Mouse (Mus musculus) frontal cortex, postnatal 10 days (tissue): ENCODE measurements around the gene Prkag3.

ENCODE experiments used
- DNase-seq, 2 experiments: peaks; one replicate each; pipeline ENCODE4 v3.0.0; 2022; ENCODE audit warnings: low spot score in 2 of 2, mixed read lengths in 1 of 2

Gene Prkag3

DNA sequence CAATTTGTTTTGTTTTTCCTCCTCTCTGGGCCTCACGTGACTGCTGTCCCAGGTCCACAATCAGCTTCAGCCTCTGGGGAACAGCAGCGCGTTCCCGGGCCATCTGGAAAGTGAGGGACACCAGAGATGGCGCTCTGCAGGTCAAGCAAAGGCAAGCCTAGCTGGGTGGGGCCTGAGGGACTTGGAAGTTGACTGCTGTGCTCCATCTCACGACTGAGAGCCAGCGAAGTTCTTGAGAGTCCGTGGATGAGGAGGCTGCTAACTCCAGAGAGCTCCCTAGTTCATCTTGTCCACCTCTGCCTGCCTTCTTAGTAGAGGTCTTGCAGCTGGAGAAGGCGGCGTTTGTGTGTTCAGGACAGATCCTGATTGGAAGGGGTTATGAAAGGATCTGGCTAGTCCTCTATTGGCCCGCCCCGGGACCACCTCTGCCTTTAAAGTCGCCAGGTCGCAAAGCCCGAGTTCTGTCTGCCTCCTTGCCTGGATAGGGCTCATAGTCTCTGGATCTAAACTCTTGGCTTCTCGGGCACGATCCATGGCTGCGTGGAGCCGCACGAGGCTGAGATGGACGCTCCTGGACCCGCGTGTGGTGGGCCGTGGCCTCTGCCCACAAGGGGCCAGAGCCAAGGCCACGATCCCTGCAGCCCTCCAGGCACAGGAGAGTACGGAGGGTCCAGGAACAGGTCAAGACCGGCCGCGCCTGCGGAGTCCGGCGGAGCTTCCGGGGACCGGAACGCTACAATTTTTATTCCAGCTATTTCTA lies 35.7 kb downstream of the Prkag3 start, which contains the start of gene Cyp27a1:
Cyp27a1 (plus strand) TSS at position 476 of the 760 bp plus-strand sequence.
- no peak for DNase-seq

DNA sequence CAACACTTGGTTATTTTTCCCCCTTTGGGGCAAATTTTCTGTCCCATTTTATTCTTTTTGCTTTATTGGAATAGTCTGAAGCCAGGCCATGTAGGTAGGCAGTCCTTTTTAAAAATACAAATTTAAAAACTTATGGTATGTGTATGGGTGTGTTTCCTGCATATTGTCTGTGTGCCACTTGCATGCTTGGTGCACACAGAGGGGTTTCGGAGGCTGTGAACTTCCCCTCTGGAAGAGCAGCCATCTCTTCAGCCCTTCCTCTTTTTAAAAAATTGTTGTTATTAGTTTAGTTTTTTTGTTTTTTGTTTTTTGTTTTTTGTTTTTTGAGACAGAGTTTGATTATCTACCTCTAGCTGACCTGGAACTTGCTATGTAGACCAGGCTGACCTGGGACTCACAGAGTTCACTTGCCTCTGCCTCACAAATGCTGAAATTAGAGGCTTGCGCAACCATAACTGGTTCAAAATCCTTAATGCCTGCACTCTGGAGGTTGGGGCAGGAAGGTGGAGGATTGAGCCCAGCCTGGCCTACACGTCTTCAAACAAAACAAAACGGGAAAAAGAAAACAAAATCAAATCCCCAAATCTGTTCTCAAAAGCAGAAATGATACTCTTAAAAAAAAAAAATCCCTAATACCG lies 36.4 kb downstream of the Prkag3 start:
- no peak for DNase-seq

DNA sequence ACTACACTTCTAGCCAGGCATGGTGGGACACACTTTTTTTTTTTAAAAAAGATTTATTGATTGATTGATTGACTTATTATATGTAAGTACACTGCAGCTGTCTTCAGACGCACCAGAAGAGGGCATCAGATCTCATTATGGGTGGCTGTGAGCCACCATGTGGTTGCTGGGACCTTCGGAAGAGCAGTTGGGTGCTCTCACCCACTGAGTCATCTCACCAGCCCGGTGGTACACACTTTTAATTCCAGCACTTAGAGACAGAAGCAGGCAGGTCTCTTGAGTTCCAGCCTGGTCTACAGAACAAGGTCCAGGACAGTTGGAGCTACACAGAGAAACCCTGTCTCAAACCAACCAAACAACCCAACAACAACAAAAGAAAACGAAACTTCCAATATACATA lies 37.0 kb downstream of the Prkag3 start:
- no peak for DNase-seq

DNA sequence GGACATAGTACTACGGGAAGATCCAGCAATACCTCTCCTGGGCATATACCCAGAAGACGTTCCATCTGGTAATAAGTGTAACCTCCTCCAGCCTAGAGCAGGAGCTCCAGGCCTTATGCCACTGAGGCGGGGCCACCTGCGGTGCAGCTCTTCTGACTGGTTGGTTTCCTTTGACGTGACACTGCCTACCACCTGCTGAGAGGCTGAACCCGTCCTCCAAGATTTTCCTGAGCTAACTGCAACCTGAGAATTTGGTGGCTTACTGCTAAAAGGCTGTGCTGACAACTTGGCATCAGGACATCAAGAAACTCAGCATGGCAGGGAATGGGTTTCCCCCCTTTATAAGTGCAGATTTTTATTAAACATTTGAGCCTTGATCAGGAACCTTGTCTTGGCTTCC lies 39.5 kb downstream of the Prkag3 start:
- DNase-seq = no peak

DNA sequence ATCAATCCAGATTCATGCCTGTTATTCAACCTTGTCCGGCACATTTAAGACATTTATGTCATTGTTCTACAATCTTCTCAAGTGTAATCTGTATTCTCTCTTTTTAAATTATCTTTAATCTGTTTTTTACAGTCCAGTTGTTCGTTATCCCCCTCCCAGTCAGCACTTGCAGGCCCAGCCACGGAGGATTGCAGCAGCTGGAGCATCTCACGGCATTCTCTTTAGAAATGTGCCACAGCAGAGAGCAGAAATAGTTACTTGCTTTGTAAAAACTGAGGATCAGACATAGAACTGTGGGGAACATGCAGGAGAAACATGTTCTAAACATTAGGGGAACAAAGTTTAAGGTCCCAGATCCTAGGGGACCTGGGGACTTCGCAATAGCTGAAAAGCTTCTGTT lies 44.0 kb downstream of the Prkag3 start:
- no peak for DNase-seq

DNA sequence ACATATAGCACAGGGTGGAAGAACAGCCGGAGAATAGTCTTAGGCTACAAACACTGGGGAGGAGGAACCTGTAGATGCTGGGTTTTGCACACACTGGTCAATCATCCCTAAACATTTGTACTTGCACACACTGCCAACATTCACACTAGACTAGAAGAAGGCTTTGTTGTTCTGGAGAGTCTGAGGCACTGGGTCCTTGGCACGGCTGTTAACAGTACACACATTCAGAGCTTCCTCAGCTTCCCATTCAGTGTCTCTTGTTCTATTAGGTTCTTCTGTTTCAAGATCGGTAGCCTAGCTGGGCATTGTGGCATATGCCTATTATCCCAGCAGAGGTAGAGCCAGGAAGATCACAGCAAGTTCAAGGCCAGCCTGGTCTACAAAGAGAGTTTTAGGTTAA lies 44.9 kb downstream of the Prkag3 start:
- DNase-seq = no peak

DNA sequence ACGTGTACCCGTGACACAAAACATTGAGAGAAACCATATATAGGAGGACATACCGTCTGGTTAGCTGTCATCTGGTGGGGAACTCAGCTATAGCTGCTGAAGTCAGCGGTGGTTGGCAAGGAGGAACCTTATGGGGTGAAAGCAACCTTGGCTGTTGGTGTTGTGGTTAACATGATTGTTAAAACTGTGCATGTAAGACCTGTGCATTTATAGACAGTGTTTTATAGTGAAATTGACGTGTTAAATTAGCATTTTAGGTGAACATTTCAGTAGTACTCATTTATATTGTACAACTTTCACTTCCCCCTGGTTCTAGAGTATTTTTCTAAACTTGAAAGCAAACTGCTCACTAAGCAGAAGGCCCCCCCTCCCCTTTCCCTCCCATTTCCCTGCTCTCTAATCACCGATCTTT lies 46.9 kb downstream of the Prkag3 start:
- DNase-seq = no peak

DNA sequence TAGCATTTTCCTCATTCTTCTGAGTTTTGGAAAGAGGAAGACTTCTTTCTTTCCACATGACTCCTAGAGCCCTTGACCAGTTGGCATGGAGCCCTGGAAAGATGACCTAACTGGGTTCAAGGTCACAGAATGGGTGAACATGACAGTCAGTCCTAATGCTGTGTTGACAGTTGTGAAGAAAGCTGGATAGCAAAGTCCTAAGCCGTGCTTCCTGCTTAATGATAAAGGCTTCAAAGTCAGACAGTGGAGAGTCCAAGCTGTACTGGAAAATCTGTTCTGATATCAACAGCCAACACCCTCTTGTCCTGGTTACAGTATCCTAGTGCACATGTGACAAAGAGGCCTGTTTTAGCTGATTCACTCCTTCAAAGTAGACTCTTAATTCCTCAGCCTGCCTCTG lies 50.2 kb downstream of the Prkag3 start:
- no peak for DNase-seq

DNA sequence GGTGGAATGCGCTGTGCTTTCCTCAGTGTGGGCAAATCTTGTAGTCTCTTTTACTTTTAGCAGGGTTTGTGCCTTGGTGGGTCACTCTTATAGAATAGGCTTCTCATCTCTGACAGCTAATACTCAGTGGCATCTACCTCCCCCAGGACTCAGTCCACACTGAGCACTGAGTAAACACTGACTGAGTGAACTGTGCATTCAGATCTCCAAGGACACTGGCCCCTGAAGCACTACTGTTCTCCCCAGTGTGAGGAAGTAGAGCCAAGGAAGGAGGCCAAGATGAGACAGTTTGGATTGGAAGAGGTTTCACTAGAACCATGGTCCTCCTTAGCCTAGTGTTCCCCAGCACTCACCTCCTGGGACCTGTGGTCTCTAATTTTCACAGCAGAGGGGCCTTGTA lies 50.7 kb downstream of the Prkag3 start:
- no peak for DNase-seq

DNA sequence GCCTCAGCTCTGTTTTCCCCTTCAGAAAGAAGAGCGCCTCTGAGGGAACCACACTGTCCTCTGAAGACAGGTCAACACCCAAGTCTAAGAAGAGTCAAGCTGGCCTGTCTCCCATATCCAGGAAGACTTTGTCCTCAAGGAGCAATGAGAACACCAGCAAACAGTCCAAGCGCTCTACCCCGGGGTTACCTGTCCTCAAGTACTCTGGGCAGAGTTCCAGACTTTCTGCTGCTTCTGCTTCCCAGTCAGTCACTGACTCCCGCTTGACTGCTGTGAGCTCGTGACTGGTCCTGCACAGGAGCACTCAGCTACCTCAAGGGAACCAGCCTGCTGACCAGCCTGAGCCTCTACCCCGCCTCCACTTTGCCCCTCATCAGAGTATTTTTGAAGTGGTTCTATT lies 51.6 kb downstream of the Prkag3 start:
- no peak for DNase-seq

DNA sequence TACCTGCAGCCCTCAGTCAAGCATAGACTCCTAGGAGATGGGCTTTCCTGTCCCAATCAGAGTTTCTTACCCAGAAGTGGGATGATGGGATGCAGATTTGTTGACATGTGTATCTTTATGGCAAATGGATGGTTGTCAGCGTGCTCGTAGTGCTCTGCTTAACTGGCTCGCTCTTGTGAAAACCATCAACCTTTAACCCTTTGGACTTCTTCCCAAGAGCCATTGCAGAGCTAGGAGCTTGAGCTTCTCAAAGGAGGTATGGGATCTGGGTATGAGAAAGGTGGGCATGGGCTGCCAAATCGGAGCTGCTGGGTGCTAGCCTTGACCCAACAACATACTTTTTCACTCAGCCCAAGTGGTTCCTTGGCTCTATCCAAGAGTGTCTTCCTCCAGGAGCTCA lies 53.2 kb downstream of the Prkag3 start:
- DNase-seq = no peak

DNA sequence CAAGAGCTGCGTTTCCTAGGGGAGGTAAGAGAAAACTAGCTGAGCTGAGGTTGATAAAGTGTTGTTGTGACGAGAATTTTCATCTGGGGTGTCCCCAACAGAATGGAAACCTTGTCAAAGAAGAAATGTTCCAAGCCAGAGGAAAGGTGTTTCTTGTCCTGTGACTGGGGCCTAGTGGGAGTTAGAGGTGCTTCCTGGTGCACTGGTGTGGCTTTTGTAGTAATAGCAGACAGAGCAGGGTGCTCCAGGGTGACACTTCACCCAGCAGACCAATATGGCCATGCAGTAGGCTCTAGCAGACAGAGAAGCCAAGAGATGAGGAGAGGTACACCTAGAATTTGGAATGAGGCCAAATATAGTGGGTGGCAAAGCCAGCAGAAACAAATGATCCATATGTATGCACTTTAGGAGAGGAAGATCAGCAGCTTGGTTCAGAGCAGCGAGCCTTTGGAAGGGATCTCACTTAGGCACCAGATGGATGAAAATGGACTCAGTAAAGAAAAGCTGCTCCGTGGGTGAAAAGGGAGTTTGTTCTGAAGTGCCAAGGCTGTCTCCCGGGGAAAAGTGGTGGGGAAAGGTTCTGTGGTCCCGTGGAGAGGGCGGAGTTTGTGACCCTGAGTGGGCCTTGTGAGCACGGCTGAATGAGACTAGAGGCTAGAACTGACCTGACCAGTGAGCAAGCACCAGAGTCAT lies 55.0 kb downstream of the Prkag3 start:
- DNase-seq = no peak
